ENCODE assay signal across 8 mouse cellular contexts in the genomic region with DNA sequence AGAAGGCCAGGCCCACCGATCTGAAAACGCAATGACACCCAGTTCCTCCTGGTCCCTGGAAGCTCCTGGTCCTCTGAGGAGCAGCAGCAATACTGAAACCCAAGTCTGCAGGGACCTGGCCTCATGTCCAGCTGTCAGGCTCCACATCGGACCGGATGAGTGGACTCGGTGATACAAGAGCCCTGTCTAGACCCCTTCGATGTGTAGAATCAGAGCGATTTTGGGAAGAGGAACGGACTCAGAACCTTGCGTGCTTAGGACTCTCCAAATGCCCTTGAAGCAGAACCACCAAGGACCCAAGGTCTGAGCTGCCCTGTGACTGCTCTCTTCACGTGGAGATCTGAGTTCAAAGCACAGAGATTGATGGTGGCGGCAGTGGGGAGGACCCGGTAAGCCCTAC. TPM values are rescaled to one million over a fixed set of nuclear protein-coding genes. Genes with fewer than 3 reads are reported as not detected.
DNase-seq lines count a peak whose midpoint lies in the region; ATAC-seq and TF ChIP-seq lines count a peak whose summit lies in the region.

Gene Tmem120b (plus strand): TSS at position 301 of the 400 bp plus-strand sequence.

- no peak within 1 kb of the TSS for H3K4me3 ChIP-seq in kidney, postnatal 0 days (replicated peaks; ENCODE audit: low read depth, low read length)
- H3K4me3 ChIP-seq in stomach, embryonic 16.5 days (replicated peaks; ENCODE audit: low read length) = no peak within 1 kb of the TSS

- H3K36me3 ChIP-seq in kidney, postnatal 0 days (ENCODE audit: insufficient read depth, low read length) = no peaks in the 10 kb centered on the region
- no peaks in the 10 kb centered on the region for H3K36me3 ChIP-seq in stomach, embryonic 16.5 days (ENCODE audit: control insufficient read depth, insufficient read depth, low read length)

- intact Hi-C loops in gastrocnemius, postnatal 14 days (cut with DNase I; ENCODE audit: low total_unique reads) = loop anchor here (5.0 kb wide), 1 partner anchor 49 kb away; no protein-coding TSS in a partner anchor
- intact Hi-C loops in left cerebral cortex, postnatal 10 days (cut with DNase I) = loop anchor here (5.0 kb wide), 1 partner anchor 49 kb away; no protein-coding TSS in a partner anchor

- no peaks in the 10 kb centered on the region for H3K9me3 ChIP-seq in kidney, postnatal 0 days (replicated peaks; ENCODE audit: low read length)
- H3K9me3 ChIP-seq in stomach, embryonic 16.5 days (replicated peaks; ENCODE audit: control insufficient read depth, low read length) = no peaks in the 10 kb centered on the region

- no peak within 1 kb of the TSS for H3K4me2 ChIP-seq in kidney, postnatal 0 days (ENCODE audit: low read length)
- no peak within 1 kb of the TSS for H3K4me2 ChIP-seq in stomach, embryonic 16.5 days (ENCODE audit: low read depth, low read length)

- TF ChIP-seq CTCF in kidney, postnatal 0 days (IDR thresholded peaks at IDR 0.05; ENCODE audit: low read depth) = no peak

- no peaks in the 10 kb centered on the region for H3K27me3 ChIP-seq in kidney, postnatal 0 days (ENCODE audit: insufficient read depth, low read length)
- H3K27me3 ChIP-seq in stomach, embryonic 16.5 days (ENCODE audit: control insufficient read depth, insufficient read depth, low read length) = no peaks in the 10 kb centered on the region

- H3K27ac ChIP-seq in kidney, postnatal 0 days = no peak within 1 kb of the TSS
- H3K27ac ChIP-seq in stomach, embryonic 16.5 days (ENCODE audit: low read length) = no peak within 1 kb of the TSS

- no peak within 1 kb of the TSS for H3K9ac ChIP-seq in kidney, postnatal 0 days (ENCODE audit: low read depth, low read length)
- no peak within 1 kb of the TSS for H3K9ac ChIP-seq in stomach, embryonic 16.5 days (ENCODE audit: low read length)

- DNase-seq in kidney, postnatal 0 days (ENCODE audit: low spot score) = no peak
- no peak for DNase-seq in kidney, postnatal 10 days
- no peak for DNase-seq in adrenal gland, postnatal 14 days
- DNase-seq in gastrocnemius, postnatal 14 days = no peak
- DNase-seq in left cerebral cortex, postnatal 10 days (ENCODE audit: extremely low spot score in 1 of 2, low spot score in 2 of 2) = no peak
- no peak for DNase-seq in spleen, adult 18-20 months
- DNase-seq in testis, postnatal 14 days (ENCODE audit: low spot score) = no peak

- ATAC-seq in kidney, postnatal 0 days (replicated peaks; ENCODE audit: low FRiP score, low read depth) = no peak
- no peak for ATAC-seq in stomach, embryonic 16.5 days (ENCODE audit: insufficient read depth, low FRiP score)

- no peaks in the 10 kb centered on the region for H3K4me1 ChIP-seq in kidney, postnatal 0 days (replicated peaks; ENCODE audit: insufficient read depth, low read length)
- no peaks in the 10 kb centered on the region for H3K4me1 ChIP-seq in stomach, embryonic 16.5 days (ENCODE audit: control insufficient read depth, insufficient read depth, low read length)

- WGBS in kidney, postnatal 0 days = 86% methylated on average over 12 of the region's 12 CpGs
- WGBS in stomach, embryonic 16.5 days = 84% methylated on average over 12 of the region's 12 CpGs

RNA-seq across cellular contexts. Expression of gene Tmem120b, which starts in this region (rescaled TPM):
- polyA plus RNA-seq in kidney, postnatal 0 days (2015; fragmentation: Nextera tagmentation; extraction: Ambion mirVana) = 12.5 and 12.6 TPM in 2 replicates
- 17.7 and 19.2 TPM in 2 replicates for total RNA-seq in adrenal gland, postnatal 14 days (2021)
- 10 to 100 TPM; 11.9 TPM for total RNA-seq in gastrocnemius, postnatal 14 days (2021)
- total RNA-seq in left cerebral cortex, postnatal 10 days (2021) = 10 to 100 TPM; 19.5 to 23.2 TPM
- 13.7 and 15.3 TPM in 2 replicates for polyA plus RNA-seq in stomach, embryonic 16.5 days (2015; fragmentation: Nextera tagmentation; extraction: Ambion mirVana)
